Mouse (Mus musculus) heart, embryonic 10.5 days (tissue): ENCODE results near the gene Cfap65. TPM values are rescaled to one million over a fixed set of nuclear protein-coding genes. Genes with fewer than 3 reads are reported as not detected.

Experiments
- DNase-seq: peaks from one replicate; pipeline ENCODE4 v3.0.0-alpha.2; 2017; ENCODE audit warnings: low spot score
- H3K27ac ChIP-seq: fragments of 300-500 bp; sonication (generic); 2 replicates; pipeline ENCODE4 v1.5.1; 2016; ENCODE audit warnings: mild to moderate bottlenecking
- H3K27me3 ChIP-seq: fragments of 300-500 bp; sonication (generic); 2 replicates; pipeline ENCODE4 v1.6.1; 2016; ENCODE audit warnings: mild to moderate bottlenecking; ENCODE audit not compliant: poor library complexity, insufficient read depth, severe bottlenecking
- H3K36me3 ChIP-seq: fragments of 300-500 bp; sonication (generic); 2 replicates; pipeline ENCODE4 v1.6.1; 2016; ENCODE audit warnings: mild to moderate bottlenecking, moderate library complexity
- H3K4me1 ChIP-seq: fragments of 300-500 bp; sonication (generic); 2 replicates; pipeline ENCODE4 v1.6.1; 2016; ENCODE audit warnings: mild to moderate bottlenecking
- H3K4me3 ChIP-seq: fragments of 300-500 bp; sonication (generic); 2 replicates; pipeline ENCODE4 v1.5.1; 2016; ENCODE audit warnings: mild to moderate bottlenecking, moderate library complexity
- H3K9me3 ChIP-seq: fragments of 300-500 bp; sonication (generic); 2 replicates; pipeline ENCODE4 v1.6.1; 2016; ENCODE audit warnings: mild to moderate bottlenecking, moderate library complexity
- WGBS: fragments of 180-500 bp; shearing (Covaris S2); methylation state at CpG from one replicate; pipeline ENCODE4 v1.1.7; 2016; 5-methylcytosine and 5-hydroxymethylcytosine counted together
- polyA plus RNA-seq: library from polyadenylated mRNA; unstranded; fragments of >200 nt; fragmentation: Nextera tagmentation; extraction: Ambion mirVana; gene quantifications from 2 replicates; pipeline ENCODE4 v1.2.1, GENCODE M21; 2016

Cfap65 gene
- polyA plus RNA-seq, 1 experiment from 2014 or later: not detected

GRCm38 (mm10) chr1:74950576-74951490 lies 15.4 kb upstream of the Cfap65 start:
- Histone ChIP-seq H3K27ac (peak overlapping the region; percentile 22; the same call in 1 of the 2 replicates), H3K4me3 (peak overlapping the region; percentile 58), H3K27me3 (peaks cover 97% of the 10 kb centered on the region), H3K4me1 (peaks cover 41% of the 10 kb centered on the region), H3K9me3 (no peaks in the 10 kb centered on the region), H3K36me3 (no peaks in the 10 kb centered on the region)
- no peak for DNase-seq
- WGBS: 2% methylated on average over 80 of the region's 84 CpGs

GRCm38 (mm10) chr1:74950066-74950465 lies 14.7 kb upstream of the Cfap65 start:
- Histone ChIP-seq H3K27me3 (peaks cover 97% of the 10 kb centered on the region), H3K36me3 (no peaks in the 10 kb centered on the region), H3K9me3 (no peaks in the 10 kb centered on the region), H3K4me3 (peak overlapping the region; percentile 58), H3K4me1 (peaks cover 41% of the 10 kb centered on the region), H3K27ac (no peak overlapping the region)
- no peak for DNase-seq
- WGBS: 4% methylated on average over 16 of the region's 16 CpGs

DNA sequence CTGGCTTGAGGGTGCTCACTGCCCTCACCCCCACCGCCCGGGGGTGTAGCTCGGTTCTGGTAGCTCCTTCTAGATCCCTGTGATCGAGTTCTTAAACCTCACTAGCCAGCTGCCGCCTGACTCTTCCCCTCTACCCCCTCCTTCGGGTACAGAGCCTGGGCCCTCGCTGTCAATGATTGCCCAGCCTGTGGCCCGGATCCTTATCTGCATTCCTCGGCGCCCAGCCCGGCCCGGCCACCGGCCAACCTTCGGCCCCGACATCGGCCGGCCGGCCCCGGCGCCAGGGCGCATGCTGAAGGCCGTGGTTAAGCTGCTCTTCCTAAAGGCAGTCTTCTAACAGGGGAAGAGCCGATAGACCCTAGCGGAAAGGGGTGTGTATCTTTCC lies 14.3 kb upstream of the Cfap65 start:
- Histone ChIP-seq H3K4me1 (peaks cover 41% of the 10 kb centered on the region), H3K9me3 (no peaks in the 10 kb centered on the region), H3K4me3 (peak overlapping the region; percentile 39), H3K27me3 (peaks cover 96% of the 10 kb centered on the region), H3K27ac (no peak overlapping the region), H3K36me3 (no peaks in the 10 kb centered on the region)
- 2% methylated on average over 24 of the region's 24 CpGs for WGBS
- DNase-seq: no peak

DNA sequence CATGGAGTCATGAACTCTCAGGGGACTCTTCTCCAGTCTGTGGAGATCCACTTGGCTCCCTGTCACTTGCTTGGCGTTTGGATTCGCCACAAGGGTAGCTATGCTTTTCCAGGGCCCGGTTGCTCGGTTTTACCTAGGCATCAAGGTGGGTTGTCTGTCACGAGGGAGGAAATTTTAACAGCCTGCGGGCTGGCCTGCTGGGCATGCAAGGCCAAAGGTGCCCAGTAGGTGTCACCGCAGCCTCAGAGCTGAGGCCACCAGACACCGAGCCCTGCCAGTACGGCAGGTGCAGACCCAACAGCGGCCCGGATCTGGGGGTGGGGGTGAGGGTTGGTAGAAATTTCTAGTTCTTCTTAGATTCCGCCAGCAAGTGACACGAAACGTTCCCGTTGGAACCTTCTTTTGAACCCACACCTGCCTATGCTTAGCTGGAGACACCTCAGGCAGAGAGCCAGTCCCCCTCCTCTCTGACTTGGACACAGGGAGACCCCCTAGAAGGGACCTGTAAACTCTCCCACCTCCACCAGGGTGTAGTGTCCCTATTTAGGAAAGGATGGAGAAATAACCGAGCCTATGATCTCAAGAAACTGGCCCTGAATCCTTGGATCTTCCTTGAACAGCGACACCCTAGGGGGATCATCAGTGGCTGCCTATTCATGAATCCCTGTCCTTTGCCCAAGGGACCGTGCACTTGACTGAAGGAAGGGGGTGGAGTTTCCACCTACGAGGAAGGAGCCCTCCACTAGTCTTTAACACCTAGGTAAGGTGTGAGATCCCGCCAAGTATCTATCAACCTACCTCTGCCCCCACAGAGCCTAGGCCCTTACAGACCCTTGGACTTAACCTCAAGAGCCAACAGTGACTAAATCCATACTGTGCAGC lies 13.6 kb upstream of the Cfap65 start:
- Histone ChIP-seq H3K4me3 (peak overlapping the region; percentile 55), H3K27me3 (peaks cover 99% of the 10 kb centered on the region), H3K36me3 (no peaks in the 10 kb centered on the region), H3K27ac (no peak overlapping the region), H3K4me1 (peaks cover 41% of the 10 kb centered on the region), H3K9me3 (no peaks in the 10 kb centered on the region)
- DNase-seq: peak; percentile 77
- 3% methylated on average over 20 of the region's 20 CpGs for WGBS

- Histone ChIP-seq H3K4me3 (peak overlapping the region; percentile 55), H3K27me3 (peaks cover 95% of the 10 kb centered on the region), H3K36me3 (no peaks in the 10 kb centered on the region), H3K4me1 (peaks cover 41% of the 10 kb centered on the region), H3K27ac (0 out of 2 replicates have a peak overlapping the region, but pooled peaks have one; percentile 30), H3K9me3 (no peaks in the 10 kb centered on the region)
- 3% methylated on average over 41 of the region's 41 CpGs for WGBS
- no peak for DNase-seq
Measured at GRCm38 (mm10) chr1:74947986-74948670, 12.7 kb upstream of the Cfap65 start.

GRCm38 (mm10) chr1:74941651-74942360 lies 6.4 kb upstream of the Cfap65 start:
- no peaks in the 10 kb centered on the region for H3K36me3 ChIP-seq
- no peaks in the 10 kb centered on the region for H3K4me1 ChIP-seq
- H3K9me3 ChIP-seq: no peaks in the 10 kb centered on the region
- H3K27me3 ChIP-seq: peaks cover 75% of the 10 kb centered on the region
- no peak for DNase-seq
- H3K4me3 ChIP-seq: no peak overlapping the region
- 52% methylated on average over 12 of the region's 12 CpGs for WGBS
- no peak overlapping the region for H3K27ac ChIP-seq

DNA sequence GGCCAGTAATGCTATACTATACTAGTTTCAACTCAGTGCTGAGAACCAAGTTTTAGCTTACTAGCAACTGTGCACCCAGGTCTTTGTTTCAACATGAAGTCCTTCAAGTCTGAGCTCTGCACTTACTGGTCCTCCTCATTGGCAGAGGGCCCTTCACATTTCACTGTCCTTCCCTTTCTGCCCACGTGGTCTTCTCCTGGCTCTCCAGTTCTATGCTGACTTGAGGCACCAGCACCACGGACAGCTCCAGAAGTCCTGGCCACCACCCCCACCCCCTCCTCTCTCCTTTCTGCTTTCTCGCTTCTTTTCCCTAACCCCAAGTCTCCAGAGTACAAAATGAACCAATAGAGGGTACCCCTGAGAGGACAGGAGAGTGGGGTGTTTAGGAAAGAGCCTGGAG lies 4.4 kb upstream of the Cfap65 start:
- H3K27me3 ChIP-seq: peaks cover 74% of the 10 kb centered on the region

DNA sequence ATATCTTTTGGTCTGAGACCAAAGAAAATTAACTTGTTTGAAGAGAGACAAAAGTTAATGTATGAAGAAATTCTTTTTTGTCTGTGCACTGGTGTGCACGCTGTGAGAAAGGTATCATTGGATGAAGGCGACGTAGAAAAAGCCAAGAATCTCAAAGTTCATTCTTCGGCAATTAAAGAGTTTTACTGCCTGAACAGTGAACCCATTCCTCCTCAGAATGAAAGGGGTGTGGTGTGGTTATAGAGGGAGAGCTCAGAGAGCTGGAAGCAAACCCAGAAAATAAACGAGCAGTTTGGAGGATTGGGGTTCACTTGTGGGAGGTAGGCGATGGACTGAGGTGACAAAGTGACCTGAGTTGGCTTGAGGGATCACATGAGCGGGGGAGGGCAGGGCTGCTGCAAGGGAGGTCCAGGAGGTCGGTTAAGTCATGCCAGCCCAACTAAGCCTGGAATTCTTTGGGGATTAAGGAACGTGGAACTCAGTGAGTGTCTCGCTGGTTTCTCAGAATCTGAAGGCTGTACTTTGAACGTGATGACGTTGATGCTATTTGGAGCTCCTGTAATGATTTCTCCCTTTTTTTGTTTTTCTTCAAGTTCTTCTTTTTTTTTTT lies 927 bp upstream of the Cfap65 start:
- Histone ChIP-seq H3K27me3 (peaks cover 75% of the 10 kb centered on the region), H3K36me3 (no peaks in the 10 kb centered on the region), H3K27ac (no peak overlapping the region), H3K4me3 (no peak overlapping the region), H3K9me3 (no peaks in the 10 kb centered on the region), H3K4me1 (no peaks in the 10 kb centered on the region)
- 44% methylated on average over 12 of the region's 12 CpGs for WGBS
- no peak for DNase-seq

More for the DNA sequence above, 4.4 kb upstream of the Cfap65 start:
- DNase-seq: no peak
- Histone ChIP-seq H3K36me3 (no peaks in the 10 kb centered on the region), H3K4me1 (no peaks in the 10 kb centered on the region), H3K4me3 (no peak overlapping the region), H3K27ac (no peak overlapping the region), H3K9me3 (no peaks in the 10 kb centered on the region)
- 6% methylated on average over 3 of the region's 3 CpGs for WGBS

GRCm38 (mm10) chr1:74927621-74928296 lies 7.6 kb downstream of the Cfap65 start:
- H3K4me3 ChIP-seq: no peak overlapping the region
- WGBS: 72% methylated on average over 9 of the region's 9 CpGs
- H3K36me3 ChIP-seq: no peaks in the 10 kb centered on the region
- H3K27me3 ChIP-seq: peaks cover 86% of the 10 kb centered on the region
- H3K4me1 ChIP-seq: no peaks in the 10 kb centered on the region
- DNase-seq: no peak
- H3K27ac ChIP-seq: no peak overlapping the region
- no peaks in the 10 kb centered on the region for H3K9me3 ChIP-seq

DNA sequence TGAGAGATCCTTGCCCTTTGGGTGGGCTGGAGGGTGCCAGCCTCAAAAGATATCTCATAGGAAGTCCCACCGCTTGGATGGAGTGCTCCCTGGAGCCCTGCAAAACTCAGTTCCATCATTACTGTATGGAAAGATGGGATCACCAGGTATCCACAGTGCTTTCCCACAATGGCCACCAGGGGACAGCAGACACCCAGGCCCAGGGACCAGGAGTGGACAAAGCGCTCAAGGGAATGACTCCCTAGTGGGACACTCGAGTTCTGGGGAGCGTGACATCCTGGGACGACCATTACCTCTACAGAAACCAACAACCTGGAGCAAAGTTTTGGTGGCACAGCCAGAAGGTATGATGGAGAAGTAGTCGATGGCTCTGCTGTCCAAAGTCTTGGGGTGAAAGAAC lies 8.7 kb downstream of the Cfap65 start:
- 37% methylated on average over 6 of the region's 6 CpGs for WGBS
- Histone ChIP-seq H3K4me1 (no peaks in the 10 kb centered on the region), H3K4me3 (no peak overlapping the region), H3K27ac (no peak overlapping the region), H3K36me3 (no peaks in the 10 kb centered on the region), H3K9me3 (no peaks in the 10 kb centered on the region), H3K27me3 (peaks cover 86% of the 10 kb centered on the region)
- DNase-seq: no peak

DNA sequence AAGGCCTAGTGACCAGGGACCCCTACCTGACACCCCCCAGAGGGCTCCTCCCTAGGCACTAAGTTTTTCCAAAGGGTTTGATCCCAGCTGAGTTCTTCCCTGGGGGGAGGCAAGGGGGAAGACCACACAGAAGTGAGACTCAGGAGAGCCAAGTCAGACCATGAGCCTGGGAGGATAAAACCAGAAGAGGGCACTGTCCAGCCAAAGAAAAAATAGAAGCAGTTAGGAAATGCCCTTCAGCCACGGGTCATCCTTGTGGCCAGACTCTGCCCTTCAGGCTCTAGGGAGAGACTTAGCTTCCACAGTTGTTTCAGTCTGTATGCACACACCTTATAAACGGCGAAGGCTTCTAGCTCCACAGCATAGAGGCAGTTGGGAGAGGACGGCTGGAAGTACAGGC lies 10.9 kb downstream of the Cfap65 start:
- Histone ChIP-seq H3K4me1 (no peaks in the 10 kb centered on the region), H3K27me3 (peaks cover 77% of the 10 kb centered on the region), H3K4me3 (no peak overlapping the region), H3K36me3 (no peaks in the 10 kb centered on the region), H3K27ac (no peak overlapping the region), H3K9me3 (no peaks in the 10 kb centered on the region)
- DNase-seq: no peak
- 57% methylated on average over 4 of the region's 4 CpGs for WGBS
